Mouse (Mus musculus): ENCODE results near the gene Olfr1113.
"Not testable (repeated sequence)": the region's sequence is repeated elsewhere in the genome, so short reads cannot be mapped to it uniquely, and the experiment has no call there.

Gene Olfr1113

GRCm38 (mm10) chr2:87208670-87209069 is at the start of gene Olfr1113:
Gene Olfr1113 (plus strand): TSS chr2:87208970.
- DNase-seq (ENCODE audit: low spot score): no peak

- DNase-seq (ENCODE audit: low spot score): not testable (repeated sequence)
These were observed 41.0 kb upstream of the Olfr1113 start for GRCm38 (mm10) chr2:87167731-87168130.

GRCm38 (mm10) chr2:87187498-87187897 is 21.3 kb upstream of the Olfr1113 start, which contains the start of gene Olfr1112:
Gene Olfr1112 (plus strand): TSS chr2:87187798.
- no peak for DNase-seq (ENCODE audit: low spot score)

- DNase-seq (ENCODE audit: low spot score): no peak
These were observed 38.9 kb downstream of the Olfr1113 start, which contains the start of gene Olfr1115 for GRCm38 (mm10) chr2:87247713-87248112. Gene Olfr1115 (plus strand): TSS chr2:87248013.
